Mouse (Mus musculus) thymus, adult 2 months (tissue): ENCODE data around the gene Bcam.

Experiments used
- CTCF ChIP-seq: fragments of 200-500 bp; IDR thresholded peaks from 2 replicates; pipeline ENCODE4 v1.5.1; 2012; ENCODE audit warnings: mild to moderate bottlenecking, control low read depth, low read length, moderate library complexity, borderline replicate concordance; ENCODE audit not compliant: control insufficient read depth, poor library complexity, insufficient read depth; ENCODE audit errors: extremely low read depth
- POLR2A ChIP-seq: fragments of 200-500 bp; IDR thresholded peaks from 2 replicates; pipeline ENCODE4 v1.6.1; 2012; ENCODE audit warnings: mild to moderate bottlenecking, low read length, control low read depth, moderate library complexity; ENCODE audit not compliant: control insufficient read depth, poor library complexity, insufficient read depth; ENCODE audit errors: extremely low read depth

DNA sequence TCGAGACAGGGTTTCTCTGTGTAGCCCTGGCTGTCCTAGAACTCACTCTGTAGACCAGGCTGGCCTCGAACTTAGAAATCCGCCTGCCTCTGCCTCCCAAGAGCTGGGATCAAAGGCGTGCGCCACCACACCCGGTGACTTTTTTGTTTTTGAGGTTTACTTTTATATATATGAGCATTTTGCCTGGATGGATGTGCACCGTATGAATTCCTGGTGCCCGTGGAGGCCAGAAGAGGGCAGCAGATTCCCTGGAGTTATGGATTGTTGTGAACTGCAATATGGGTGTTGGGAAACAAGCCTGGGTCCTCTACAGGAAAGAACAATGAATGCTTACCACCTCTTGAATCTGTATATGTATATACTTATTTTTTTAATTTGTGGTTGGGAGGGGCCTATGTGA, 18.2 kb downstream of the Bcam start:
- no peak for TF ChIP-seq CTCF
- TF ChIP-seq POLR2A: no peak
